Mouse (Mus musculus): ENCODE measurements around the gene St7. TPM values are rescaled to one million over a fixed set of nuclear protein-coding genes. Genes with fewer than 3 reads are reported as not detected.
A peak's percentile ranks its signal among the peaks of the same experiment; 100 is the strongest.

The St7 gene
- total RNA-seq, 2 experiments from 2014 or later: 28.7 to 44.5 TPM

GRCm38 (mm10) chr6:17800694-17801093 lies 108.0 kb downstream of the St7 start:
- DNase-seq (ENCODE audit: low spot score in 2 of 2): no peak
- intact Hi-C loops (cut with DNase I): no loop called here

- no peak for DNase-seq (ENCODE audit: low spot score in 2 of 2)
- intact Hi-C loops (cut with DNase I): no loop called here
Observed at GRCm38 (mm10) chr6:17804468-17804867, 111.7 kb downstream of the St7 start.

GRCm38 (mm10) chr6:17806569-17806968 lies 113.8 kb downstream of the St7 start:
- intact Hi-C loops (cut with DNase I): no loop called here
- DNase-seq (ENCODE audit: low spot score in 2 of 2): no peak

GRCm38 (mm10) chr6:17811063-17811462 lies 118.3 kb downstream of the St7 start:
- intact Hi-C loops (cut with DNase I): no loop called here
- no peak for DNase-seq (ENCODE audit: low spot score in 2 of 2)

GRCm38 (mm10) chr6:17811531-17811930 lies 118.8 kb downstream of the St7 start:
- no peak for DNase-seq (ENCODE audit: low spot score in 2 of 2)
- intact Hi-C loops (cut with DNase I): no loop called here

GRCm38 (mm10) chr6:17814074-17814649 lies 121.4 kb downstream of the St7 start:
- no peak for DNase-seq (ENCODE audit: low spot score in 2 of 2)
- intact Hi-C loops (cut with DNase I): no loop called here

GRCm38 (mm10) chr6:17816865-17817435 lies 124.2 kb downstream of the St7 start:
- intact Hi-C loops (cut with DNase I): no loop called here
- no peak for DNase-seq (ENCODE audit: low spot score in 2 of 2)

- intact Hi-C loops (cut with DNase I): no loop called here
Observed at GRCm38 (mm10) chr6:17823614-17824013, 130.9 kb downstream of the St7 start.

GRCm38 (mm10) chr6:17824735-17825134 lies 132.0 kb downstream of the St7 start:
- intact Hi-C loops (cut with DNase I): no loop called here

More at GRCm38 (mm10) chr6:17823614-17824013, 130.9 kb downstream of the St7 start:
- no peak for DNase-seq (ENCODE audit: low spot score in 2 of 2)

GRCm38 (mm10) chr6:17828382-17828781 lies 135.6 kb downstream of the St7 start:
- DNase-seq (ENCODE audit: low spot score in 2 of 2): no peak
- intact Hi-C loops (cut with DNase I): no loop called here

More at GRCm38 (mm10) chr6:17824735-17825134, 132.0 kb downstream of the St7 start:
- no peak for DNase-seq (ENCODE audit: low spot score in 2 of 2)

GRCm38 (mm10) chr6:17829981-17830380 lies 137.2 kb downstream of the St7 start:
- intact Hi-C loops (cut with DNase I): no loop called here
- DNase-seq (ENCODE audit: low spot score in 2 of 2): no peak

- intact Hi-C loops (cut with DNase I): loop anchor here (2.0 kb wide), 1 partner anchor 108 kb away; no protein-coding TSS in a partner anchor
- peak; percentile 26 to 45 for DNase-seq (ENCODE audit: low spot score in 2 of 2)
Observed at GRCm38 (mm10) chr6:17834493-17834892, 141.8 kb downstream of the St7 start.

GRCm38 (mm10) chr6:17835693-17836092 lies 143.0 kb downstream of the St7 start:
- DNase-seq (ENCODE audit: low spot score in 2 of 2): no peak
- intact Hi-C loops (cut with DNase I): loop anchor here (2.0 kb wide), 1 partner anchor 109 kb away; no protein-coding TSS in a partner anchor

- intact Hi-C loops (cut with DNase I): no loop called here
- DNase-seq (ENCODE audit: low spot score in 2 of 2): no peak
Observed at GRCm38 (mm10) chr6:17837676-17838075, 144.9 kb downstream of the St7 start.

GRCm38 (mm10) chr6:17840431-17840830 lies 147.7 kb downstream of the St7 start:
- no peak for DNase-seq (ENCODE audit: low spot score in 2 of 2)
- intact Hi-C loops (cut with DNase I): no loop called here

GRCm38 (mm10) chr6:17842759-17843158 lies 150.0 kb downstream of the St7 start:
- DNase-seq (ENCODE audit: low spot score in 2 of 2): no peak
- intact Hi-C loops (cut with DNase I): loop anchor here (2.0 kb wide), 1 partner anchor 168 kb away; no protein-coding TSS in a partner anchor

GRCm38 (mm10) chr6:17851316-17851715 lies 158.6 kb downstream of the St7 start:
- DNase-seq (ENCODE audit: low spot score in 2 of 2): no peak
- intact Hi-C loops (cut with DNase I): no loop called here

- intact Hi-C loops (cut with DNase I): no loop called here
- DNase-seq (ENCODE audit: low spot score in 2 of 2): no peak
Observed at GRCm38 (mm10) chr6:17853587-17854274, 161.0 kb downstream of the St7 start.

- DNase-seq (ENCODE audit: low spot score in 2 of 2): no peak
- intact Hi-C loops (cut with DNase I): no loop called here
Observed at GRCm38 (mm10) chr6:17855616-17856015, 162.9 kb downstream of the St7 start.

GRCm38 (mm10) chr6:17859564-17859963 lies 166.8 kb downstream of the St7 start:
- DNase-seq (ENCODE audit: low spot score in 2 of 2): no peak
- intact Hi-C loops (cut with DNase I): no loop called here

- intact Hi-C loops (cut with DNase I): no loop called here
- DNase-seq (ENCODE audit: low spot score in 2 of 2): no peak
Observed at GRCm38 (mm10) chr6:17860463-17860862, 167.7 kb downstream of the St7 start.

All from left cerebral cortex, postnatal 36 days (tissue).